Mouse (Mus musculus): Measurements from ENCODE around the gene Lhx5. TPM values are rescaled to one million over a fixed set of nuclear protein-coding genes. Genes with fewer than 3 reads are reported as not detected.

Lhx5 gene
- polyA plus RNA-seq, 2 experiments = 0.05 TPM; not detected in 1

DNA sequence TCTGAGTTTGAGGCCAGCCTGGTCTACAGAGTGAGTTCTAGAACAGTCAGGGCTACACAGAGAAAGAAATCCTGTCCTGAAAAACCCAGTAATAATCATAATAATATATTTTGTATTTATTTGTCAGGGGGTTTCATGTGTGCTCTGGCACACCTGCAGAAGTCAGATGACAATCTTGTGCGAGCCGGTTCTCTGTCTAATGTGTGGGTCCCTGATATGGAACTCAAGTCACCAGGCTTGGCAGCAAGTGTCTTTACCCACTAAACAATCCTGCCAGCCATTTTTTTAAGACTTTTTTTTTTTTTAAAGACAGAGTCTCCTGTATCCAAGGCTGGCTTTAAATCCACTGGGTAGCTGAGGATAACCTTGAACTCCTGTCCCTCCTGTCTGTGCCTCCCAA, 41.9 kb downstream of the Lhx5 start:
- Histone ChIP-seq H3K27me3 (ENCODE audit: control insufficient read depth, insufficient read depth, low read length) (no peaks in the 10 kb centered on the region), H3K36me3 (ENCODE audit: control insufficient read depth, insufficient read depth, low read length) (no peaks in the 10 kb centered on the region), H3K4me3 (replicated peaks; ENCODE audit: low read length) (no peak overlapping the region), H3K9me3 (ENCODE audit: control insufficient read depth, low read length) (no peaks in the 10 kb centered on the region), H3K27ac (replicated peaks; ENCODE audit: low read depth, low read length) (no peak overlapping the region), H3K4me2 (replicated peaks; ENCODE audit: low read depth, low read length, severe bottlenecking) (no peak overlapping the region), H3K4me1 (ENCODE audit: control insufficient read depth, insufficient read depth, low read length) (no peaks in the 10 kb centered on the region), H3K9ac (ENCODE audit: low read depth, low read length, severe bottlenecking) (no peak overlapping the region)
- 91% methylated on average over 2 of the region's 2 CpGs for WGBS
- no peak for DNase-seq (ENCODE audit: low spot score)
- no peak for ATAC-seq (ENCODE audit: low FRiP score, low read depth)
- TF ChIP-seq POLR2A (IDR thresholded peaks at IDR 0.05; ENCODE audit: borderline replicate concordance, extremely low read depth, insufficient read depth, insufficient read length) = no peak

DNA sequence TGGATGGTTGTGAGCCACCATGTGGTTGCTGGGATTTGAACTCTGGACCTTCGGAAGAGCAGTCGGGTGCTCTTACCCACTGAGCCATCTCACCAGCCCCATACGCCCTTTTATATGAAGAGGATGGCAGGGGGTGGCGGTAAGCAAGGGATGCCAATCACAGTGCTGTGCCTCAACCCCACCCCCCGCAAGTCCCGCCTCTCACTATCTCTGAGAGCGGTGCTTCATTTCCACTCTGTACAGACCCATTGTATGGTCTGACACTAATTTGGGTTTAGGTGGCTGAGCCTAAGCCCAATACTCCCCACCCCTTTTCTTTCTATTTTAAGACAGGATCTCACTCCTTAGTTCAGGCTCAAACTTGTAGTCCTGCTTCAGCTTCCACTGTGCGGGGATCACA, 44.4 kb downstream of the Lhx5 start:
- ATAC-seq (ENCODE audit: low FRiP score, low read depth) (no peak), DNase-seq (ENCODE audit: low spot score) (no peak)
- no peaks in the 10 kb centered on the region for H3K36me3 ChIP-seq (ENCODE audit: control insufficient read depth, insufficient read depth, low read length)
- H3K4me2 ChIP-seq (replicated peaks; ENCODE audit: low read depth, low read length, severe bottlenecking) = no peak overlapping the region
- H3K9ac ChIP-seq (ENCODE audit: low read depth, low read length, severe bottlenecking) = no peak overlapping the region
- WGBS = 65% methylated on average over 8 of the region's 8 CpGs
- no peaks in the 10 kb centered on the region for H3K9me3 ChIP-seq (ENCODE audit: control insufficient read depth, low read length)
- no peaks in the 10 kb centered on the region for H3K4me1 ChIP-seq (ENCODE audit: control insufficient read depth, insufficient read depth, low read length)
- H3K4me3 ChIP-seq (replicated peaks; ENCODE audit: low read length) = no peak overlapping the region
- H3K27me3 ChIP-seq (ENCODE audit: control insufficient read depth, insufficient read depth, low read length) = no peaks in the 10 kb centered on the region
- no peak for TF ChIP-seq POLR2A (IDR thresholded peaks at IDR 0.05; ENCODE audit: borderline replicate concordance, extremely low read depth, insufficient read depth, insufficient read length)
- no peak overlapping the region for H3K27ac ChIP-seq (replicated peaks; ENCODE audit: low read depth, low read length)

DNA sequence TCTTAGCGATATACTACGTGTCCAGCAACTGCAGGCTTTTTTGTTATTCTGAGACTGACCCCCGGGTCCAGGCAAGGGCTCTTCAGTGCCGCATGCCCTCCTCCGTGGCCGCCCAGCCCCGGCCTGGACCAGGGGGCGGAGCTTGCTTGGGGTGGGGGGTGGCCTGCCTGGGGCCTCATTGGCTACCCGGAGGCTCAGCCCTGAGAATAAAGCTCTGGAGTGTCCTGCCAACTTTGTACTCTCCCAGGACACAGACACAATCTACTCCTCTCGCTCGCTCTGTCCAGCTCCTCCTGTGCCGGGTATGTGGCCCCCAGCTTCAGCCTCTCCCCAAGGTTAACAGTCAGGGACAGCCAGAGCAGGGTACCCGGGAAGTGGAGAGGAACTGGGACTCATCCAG, 44.8 kb downstream of the Lhx5 start, which contains the start of gene Sds:
TSS of gene Sds (plus strand) at position 231 of the 400 bp plus-strand sequence.
- ATAC-seq (ENCODE audit: low FRiP score, low read depth) = no peak
- WGBS = 16% methylated on average over 13 of the region's 13 CpGs

DNA sequence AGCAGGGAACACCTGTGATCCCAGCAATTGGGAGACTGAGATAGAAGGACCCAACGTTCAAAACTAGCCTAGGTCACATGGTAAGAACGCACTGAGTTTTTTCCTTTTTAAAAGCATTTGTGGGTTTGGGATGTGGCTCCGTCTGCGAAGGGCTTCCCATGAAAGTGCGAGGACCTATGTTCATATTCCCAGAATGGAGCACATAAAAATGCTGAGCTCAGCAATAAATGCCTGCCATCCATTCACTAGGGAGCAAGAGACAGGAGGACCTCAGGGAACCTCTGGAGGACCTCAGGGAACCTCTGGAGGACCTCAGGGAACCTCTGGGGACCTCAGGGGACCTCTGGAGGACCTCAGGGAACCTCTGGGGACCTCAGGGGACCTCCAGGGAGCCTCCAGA, 46.5 kb downstream of the Lhx5 start:
- WGBS = 90% methylated on average over 5 of the region's 5 CpGs

More for the DNA sequence above, 44.8 kb downstream of the Lhx5 start, which contains the start of gene Sds:
- H3K9me3 ChIP-seq (ENCODE audit: control insufficient read depth, low read length) = no peaks in the 10 kb centered on the region
- DNase-seq (ENCODE audit: low spot score) = no peak
- H3K4me3 ChIP-seq (replicated peaks; ENCODE audit: low read length) = no peak within 1 kb of the TSS
- H3K27ac ChIP-seq (replicated peaks; ENCODE audit: low read depth, low read length) = no peak within 1 kb of the TSS
- no peaks in the 10 kb centered on the region for H3K36me3 ChIP-seq (ENCODE audit: control insufficient read depth, insufficient read depth, low read length)
- no peaks in the 10 kb centered on the region for H3K4me1 ChIP-seq (ENCODE audit: control insufficient read depth, insufficient read depth, low read length)
- no peak for TF ChIP-seq POLR2A (IDR thresholded peaks at IDR 0.05; ENCODE audit: borderline replicate concordance, extremely low read depth, insufficient read depth, insufficient read length)
- no peak within 1 kb of the TSS for H3K9ac ChIP-seq (ENCODE audit: low read depth, low read length, severe bottlenecking)
- H3K4me2 ChIP-seq (replicated peaks; ENCODE audit: low read depth, low read length, severe bottlenecking) = no peak within 1 kb of the TSS
- H3K27me3 ChIP-seq (ENCODE audit: control insufficient read depth, insufficient read depth, low read length) = no peaks in the 10 kb centered on the region

DNA sequence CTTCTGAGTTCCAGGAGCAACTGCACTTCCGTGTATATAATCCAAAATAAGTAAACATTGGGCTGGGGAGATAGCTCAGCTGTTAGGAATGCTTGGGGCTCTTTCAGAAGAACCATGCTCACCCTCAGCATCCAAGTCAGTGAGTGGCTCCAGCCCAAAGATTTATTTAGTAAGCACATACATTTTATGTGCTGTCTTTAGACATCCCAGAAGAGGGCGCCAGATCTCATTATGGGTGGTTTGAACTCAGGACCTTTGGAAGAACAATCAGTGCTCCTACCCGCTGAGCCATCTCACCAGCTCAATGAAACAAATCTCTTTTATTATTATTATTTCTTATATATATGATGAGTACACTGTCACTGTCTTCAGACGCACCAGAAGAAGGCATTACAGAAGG, 48.0 kb downstream of the Lhx5 start:
- DNase-seq (ENCODE audit: low spot score) (no peak), ATAC-seq (ENCODE audit: low FRiP score, low read depth) (no peak)
- Histone ChIP-seq H3K27ac (replicated peaks; ENCODE audit: low read depth, low read length) (no peak overlapping the region), H3K9ac (ENCODE audit: low read depth, low read length, severe bottlenecking) (no peak overlapping the region), H3K9me3 (ENCODE audit: control insufficient read depth, low read length) (no peaks in the 10 kb centered on the region), H3K4me1 (ENCODE audit: control insufficient read depth, insufficient read depth, low read length) (no peaks in the 10 kb centered on the region), H3K4me2 (replicated peaks; ENCODE audit: low read depth, low read length, severe bottlenecking) (no peak overlapping the region), H3K4me3 (replicated peaks; ENCODE audit: low read length) (no peak overlapping the region), H3K36me3 (ENCODE audit: control insufficient read depth, insufficient read depth, low read length) (peaks cover 11% of the 10 kb centered on the region), H3K27me3 (ENCODE audit: control insufficient read depth, insufficient read depth, low read length) (no peaks in the 10 kb centered on the region)
- TF ChIP-seq POLR2A (IDR thresholded peaks at IDR 0.05; ENCODE audit: borderline replicate concordance, extremely low read depth, insufficient read depth, insufficient read length) = no peak
- 74% methylated on average over 4 of the region's 4 CpGs for WGBS

More for the DNA sequence above, 46.5 kb downstream of the Lhx5 start:
- Histone ChIP-seq H3K9ac (ENCODE audit: low read depth, low read length, severe bottlenecking) (no peak overlapping the region), H3K9me3 (ENCODE audit: control insufficient read depth, low read length) (no peaks in the 10 kb centered on the region), H3K36me3 (ENCODE audit: control insufficient read depth, insufficient read depth, low read length) (no peaks in the 10 kb centered on the region), H3K27me3 (ENCODE audit: control insufficient read depth, insufficient read depth, low read length) (no peaks in the 10 kb centered on the region), H3K4me1 (ENCODE audit: control insufficient read depth, insufficient read depth, low read length) (no peaks in the 10 kb centered on the region), H3K27ac (replicated peaks; ENCODE audit: low read depth, low read length) (no peak overlapping the region), H3K4me2 (replicated peaks; ENCODE audit: low read depth, low read length, severe bottlenecking) (no peak overlapping the region), H3K4me3 (replicated peaks; ENCODE audit: low read length) (no peak overlapping the region)
- ATAC-seq (ENCODE audit: low FRiP score, low read depth) (no peak), DNase-seq (ENCODE audit: low spot score) (no peak)
- TF ChIP-seq POLR2A (IDR thresholded peaks at IDR 0.05; ENCODE audit: borderline replicate concordance, extremely low read depth, insufficient read depth, insufficient read length) = no peak

DNA sequence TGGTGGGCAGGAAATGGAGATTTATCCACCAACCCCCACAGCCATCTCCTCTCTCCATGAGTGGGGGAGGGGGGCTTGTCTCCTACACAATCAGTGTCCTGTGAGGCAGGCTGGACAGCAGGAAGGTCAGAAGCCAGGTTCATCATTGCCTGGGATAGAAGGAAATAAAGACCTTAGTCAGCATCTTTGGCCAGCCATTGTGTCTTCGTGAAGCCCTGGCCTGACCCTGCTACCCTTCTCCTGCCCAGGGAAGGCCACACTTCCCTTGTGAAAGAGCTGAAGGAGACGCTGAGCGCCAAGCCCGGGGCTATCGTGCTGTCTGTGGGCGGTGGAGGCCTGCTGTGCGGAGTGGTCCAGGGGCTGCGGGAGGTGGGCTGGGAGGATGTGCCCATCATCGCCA, 49.7 kb downstream of the Lhx5 start:
- no peak for DNase-seq (ENCODE audit: low spot score)
- Histone ChIP-seq H3K36me3 (ENCODE audit: control insufficient read depth, insufficient read depth, low read length) (peaks cover 26% of the 10 kb centered on the region), H3K9me3 (ENCODE audit: control insufficient read depth, low read length) (no peaks in the 10 kb centered on the region), H3K9ac (ENCODE audit: low read depth, low read length, severe bottlenecking) (no peak overlapping the region), H3K4me1 (ENCODE audit: control insufficient read depth, insufficient read depth, low read length) (no peaks in the 10 kb centered on the region), H3K27ac (replicated peaks; ENCODE audit: low read depth, low read length) (no peak overlapping the region), H3K27me3 (ENCODE audit: control insufficient read depth, insufficient read depth, low read length) (no peaks in the 10 kb centered on the region), H3K4me2 (replicated peaks; ENCODE audit: low read depth, low read length, severe bottlenecking) (no peak overlapping the region), H3K4me3 (replicated peaks; ENCODE audit: low read length) (no peak overlapping the region)
- ATAC-seq (ENCODE audit: low FRiP score, low read depth) = no peak
- TF ChIP-seq POLR2A (IDR thresholded peaks at IDR 0.05; ENCODE audit: borderline replicate concordance, extremely low read depth, insufficient read depth, insufficient read length) = no peak
- WGBS = 71% methylated on average over 9 of the region's 9 CpGs
